Mouse (Mus musculus): ENCODE measurements at regions not wholly inside any gene's neighbourhood (a gene's known extent, or its start where the extent isn't known, plus 50 kb on each side); places are given as distances from the start of the nearest gene placed in this dataset.

GRCm38 (mm10) chr9:66646226-66646625, 53.3 kb upstream of the Usp3 start:
- H3K9ac ChIP-seq, result no peak overlapping the region
- no peak overlapping the region for H3K4me2 ChIP-seq
- H3K9me3 ChIP-seq (replicated peaks), result no peaks in the 10 kb centered on the region
- H3K36me3 ChIP-seq, result no peaks in the 10 kb centered on the region
- whole genome bisulfite sequencing, result 18% methylated on average over 7 of the region's 7 CpGs
- H3K4me1 ChIP-seq, result peaks cover 2% of the 10 kb centered on the region; the same call in 1 of the 2 replicates
- H3K4me3 ChIP-seq (replicated peaks), result no peak overlapping the region
- peak; percentile 70; the same call in 1 of the 2 replicates for ATAC-seq (replicated peaks; ENCODE audit: low FRiP score)
- H3K27me3 ChIP-seq, result no peaks in the 10 kb centered on the region
- H3K27ac ChIP-seq, result no peak overlapping the region

GRCm38 (mm10) chr9:66651306-66651705, 58.4 kb upstream of the Usp3 start:
- no peak for ATAC-seq (replicated peaks; ENCODE audit: low FRiP score)
- no peak overlapping the region for H3K9ac ChIP-seq
- H3K27ac ChIP-seq, result no peak overlapping the region
- no peaks in the 10 kb centered on the region for H3K27me3 ChIP-seq
- no peak overlapping the region for H3K4me3 ChIP-seq (replicated peaks)
- 53% methylated on average over 6 of the region's 6 CpGs for WGBS
- H3K4me2 ChIP-seq, result 0 out of 2 replicates have a peak overlapping the region, but pooled peaks have one; percentile 4
- peaks cover 3% of the 10 kb centered on the region; the same call in 1 of the 2 replicates for H3K4me1 ChIP-seq
- H3K9me3 ChIP-seq (replicated peaks), result no peaks in the 10 kb centered on the region
- no peaks in the 10 kb centered on the region for H3K36me3 ChIP-seq

DNA sequence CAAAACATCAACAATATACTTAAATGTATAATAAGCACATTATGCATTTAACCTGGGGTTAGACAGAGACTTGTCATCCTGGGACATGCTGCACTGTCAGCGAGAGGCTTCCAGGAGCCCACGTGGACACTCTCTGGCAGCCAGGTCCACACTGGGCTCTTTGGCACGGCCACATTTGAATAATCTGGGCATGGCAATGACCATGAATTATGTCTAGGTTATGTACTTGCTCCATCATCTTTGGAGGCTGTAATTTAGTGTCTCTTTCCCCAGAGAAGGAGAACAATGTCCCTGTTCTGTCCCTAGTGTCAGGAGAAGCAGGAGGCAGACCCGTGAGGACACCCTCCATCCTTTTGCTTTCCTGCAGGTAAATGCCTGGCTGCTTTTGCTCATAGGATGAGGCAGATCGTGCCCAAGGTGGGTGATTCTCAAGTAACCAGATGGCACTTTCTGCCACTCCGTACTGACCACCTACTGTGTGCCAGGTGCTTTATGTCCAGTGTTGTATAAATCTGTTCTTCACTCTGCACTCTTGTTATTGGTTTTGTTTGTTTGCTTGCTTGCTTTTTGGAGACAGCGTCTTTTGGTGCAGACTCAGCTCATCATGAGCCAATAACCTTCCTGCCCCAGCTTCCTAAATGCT, 56.2 kb upstream of the Car12 start:
- H3K27me3 ChIP-seq, result no peaks in the 10 kb centered on the region
- no peaks in the 10 kb centered on the region for H3K9me3 ChIP-seq (replicated peaks)
- no peak overlapping the region for H3K4me3 ChIP-seq (replicated peaks)
- no peaks in the 10 kb centered on the region for H3K4me1 ChIP-seq
- no peak overlapping the region for H3K4me2 ChIP-seq
- H3K9ac ChIP-seq, result no peak overlapping the region
- WGBS, result 78% methylated on average over 7 of the region's 7 CpGs
- no peak for ATAC-seq (replicated peaks; ENCODE audit: low FRiP score)
- H3K36me3 ChIP-seq, result no peaks in the 10 kb centered on the region
- no peak overlapping the region for H3K27ac ChIP-seq

GRCm38 (mm10) chr9:66658707-66659242, 54.7 kb upstream of the Car12 start:
- no peak overlapping the region for H3K27ac ChIP-seq
- no peak overlapping the region for H3K4me2 ChIP-seq
- no peak overlapping the region for H3K9ac ChIP-seq
- H3K9me3 ChIP-seq (replicated peaks), result no peaks in the 10 kb centered on the region
- no peak for ATAC-seq (replicated peaks; ENCODE audit: low FRiP score)
- H3K4me1 ChIP-seq, result no peaks in the 10 kb centered on the region
- no peak overlapping the region for H3K4me3 ChIP-seq (replicated peaks)
- H3K27me3 ChIP-seq, result no peaks in the 10 kb centered on the region
- H3K36me3 ChIP-seq, result no peaks in the 10 kb centered on the region

GRCm38 (mm10) chr9:66659781-66660445, 53.6 kb upstream of the Car12 start:
- H3K4me3 ChIP-seq (replicated peaks), result no peak overlapping the region
- no peaks in the 10 kb centered on the region for H3K4me1 ChIP-seq
- no peak for ATAC-seq (replicated peaks; ENCODE audit: low FRiP score)
- no peaks in the 10 kb centered on the region for H3K36me3 ChIP-seq
- H3K27me3 ChIP-seq, result no peaks in the 10 kb centered on the region
- WGBS, result 74% methylated on average over 11 of the region's 11 CpGs
- H3K27ac ChIP-seq, result no peak overlapping the region
- H3K9ac ChIP-seq, result no peak overlapping the region
- no peaks in the 10 kb centered on the region for H3K9me3 ChIP-seq (replicated peaks)
- H3K4me2 ChIP-seq, result no peak overlapping the region

- no peaks in the 10 kb centered on the region for H3K9me3 ChIP-seq (replicated peaks)
- ATAC-seq (replicated peaks; ENCODE audit: low FRiP score), result no peak
- 87% methylated on average over 7 of the region's 7 CpGs for WGBS
- no peak overlapping the region for H3K4me2 ChIP-seq
- H3K4me1 ChIP-seq, result peaks cover under 1% of the 10 kb centered on the region; the same call in 1 of the 2 replicates
- no peak overlapping the region for H3K4me3 ChIP-seq (replicated peaks)
- H3K27me3 ChIP-seq, result no peaks in the 10 kb centered on the region
- H3K9ac ChIP-seq, result no peak overlapping the region
- H3K27ac ChIP-seq, result no peak overlapping the region
- H3K36me3 ChIP-seq, result no peaks in the 10 kb centered on the region
Observed at GRCm38 (mm10) chr9:66661596-66661995, 51.9 kb upstream of the Car12 start.

- Histone ChIP-seq H3K36me3 (no peaks in the 10 kb centered on the region), H3K4me2 (no peak overlapping the region), H3K27ac (no peak overlapping the region), H3K9me3 (replicated peaks) (no peaks in the 10 kb centered on the region), H3K27me3 (no peaks in the 10 kb centered on the region), H3K4me1 (peaks cover 7% of the 10 kb centered on the region; the same call in 1 of the 2 replicates), H3K4me3 (replicated peaks) (no peak overlapping the region), H3K9ac (no peak overlapping the region)
- 64% methylated on average over 4 of the region's 4 CpGs for WGBS
- ATAC-seq (replicated peaks; ENCODE audit: low FRiP score), result no peak
Observed at GRCm38 (mm10) chr9:66662443-66662842, 51.0 kb upstream of the Car12 start.
